Mouse (Mus musculus) embryonic fibroblast, embryonic 13.5 days (primary cell): ENCODE data around the gene Ccdc97. TPM values are rescaled to one million over a fixed set of nuclear protein-coding genes. Genes with fewer than 3 reads are reported as not detected.

Experiments used
- H3K27ac ChIP-seq: 2 replicates; pipeline ENCODE4 v1.5.1; 2012; ENCODE audit warnings: low read length, control low read depth, inconsistent platforms; ENCODE audit not compliant: insufficient read depth
- H3K4me1 ChIP-seq: 2 replicates; pipeline ENCODE4 v1.6.1; 2011; ENCODE audit warnings: low read length; ENCODE audit not compliant: control insufficient read depth, insufficient read depth
- H3K4me3 ChIP-seq: 2 replicates; pipeline ENCODE4 v1.5.1; 2011; ENCODE audit warnings: mild to moderate bottlenecking, control low read depth, low read length; ENCODE audit not compliant: insufficient read depth
- CTCF ChIP-seq: IDR thresholded peaks from 2 replicates; pipeline ENCODE4 v1.5.1; 2011; ENCODE audit warnings: mild to moderate bottlenecking, control low read depth, low read length, moderate library complexity, borderline replicate concordance; ENCODE audit not compliant: insufficient read depth
- POLR2A ChIP-seq: IDR thresholded peaks from 2 replicates; pipeline ENCODE4 v1.6.1; 2011; ENCODE audit warnings: low read depth, mild to moderate bottlenecking, control low read depth, low read length, moderate library complexity
- polyA plus RNA-seq: library from polyadenylated mRNA; stranded (reverse); fragments of >200 nt; gene quantifications from 2 replicates; pipeline ENCODE4 v1.2.4, GENCODE M21; 2011; ENCODE audit warnings: low read depth; ENCODE audit not compliant: missing spikeins, insufficient read length

The Ccdc97 gene
- polyA plus RNA-seq, 1 experiment: 32.0 TPM

- H3K4me1 ChIP-seq: no peaks in the 10 kb centered on the region
- TF ChIP-seq CTCF: no peak
- no peak for TF ChIP-seq POLR2A
These were observed 35.3 kb downstream of the Ccdc97 start for GRCm38 (mm10) chr7:25683474-25684180.

DNA sequence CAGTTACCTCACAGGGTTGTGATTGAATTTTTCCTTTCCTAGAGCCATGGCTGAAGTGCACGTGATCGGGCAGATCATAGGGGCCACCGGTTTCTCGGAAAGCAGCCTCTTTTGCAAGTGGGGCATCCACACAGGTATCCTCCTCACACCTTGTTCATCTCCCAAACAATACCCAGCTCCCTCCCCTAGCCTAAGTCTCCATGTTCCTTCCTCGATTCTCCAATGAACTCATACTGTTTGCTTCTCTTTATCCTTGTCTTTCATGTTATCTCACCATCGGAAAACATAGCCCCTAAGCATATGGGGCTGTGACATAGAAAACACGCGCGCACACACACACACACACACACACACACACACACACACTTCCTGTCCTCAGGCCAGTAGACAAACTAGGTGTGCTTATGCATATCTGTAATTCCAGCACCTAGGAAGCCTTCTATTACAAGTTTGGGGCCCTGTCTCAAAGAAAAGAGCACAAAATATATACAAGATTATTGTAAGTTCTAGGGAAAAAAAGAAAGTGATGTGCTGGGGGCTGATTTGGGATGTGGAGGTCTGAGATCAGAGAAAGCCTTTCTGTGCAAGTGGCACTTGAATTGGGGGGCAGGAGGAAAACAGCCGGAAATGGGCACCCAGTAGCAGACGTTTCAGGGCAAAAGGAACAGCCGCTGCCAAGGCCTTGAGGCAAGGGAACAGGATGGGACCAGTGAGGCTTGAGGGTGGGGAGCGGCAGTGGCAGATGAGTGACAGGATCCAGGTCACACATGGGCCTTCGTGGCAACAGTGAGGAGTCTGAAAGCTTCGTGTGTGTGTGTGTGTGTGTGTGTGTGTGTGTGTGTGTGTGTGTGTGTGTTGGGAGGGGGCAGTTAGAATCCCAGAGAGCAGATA, 37.3 kb downstream of the Ccdc97 start:
- no peaks in the 10 kb centered on the region for H3K4me1 ChIP-seq
- no peak overlapping the region for H3K4me3 ChIP-seq
- no peak overlapping the region for H3K27ac ChIP-seq
- TF ChIP-seq CTCF (no peak), POLR2A (no peak)

More at GRCm38 (mm10) chr7:25683474-25684180, 35.3 kb downstream of the Ccdc97 start:
- Histone ChIP-seq H3K4me3 (no peak overlapping the region), H3K27ac (no peak overlapping the region)

DNA sequence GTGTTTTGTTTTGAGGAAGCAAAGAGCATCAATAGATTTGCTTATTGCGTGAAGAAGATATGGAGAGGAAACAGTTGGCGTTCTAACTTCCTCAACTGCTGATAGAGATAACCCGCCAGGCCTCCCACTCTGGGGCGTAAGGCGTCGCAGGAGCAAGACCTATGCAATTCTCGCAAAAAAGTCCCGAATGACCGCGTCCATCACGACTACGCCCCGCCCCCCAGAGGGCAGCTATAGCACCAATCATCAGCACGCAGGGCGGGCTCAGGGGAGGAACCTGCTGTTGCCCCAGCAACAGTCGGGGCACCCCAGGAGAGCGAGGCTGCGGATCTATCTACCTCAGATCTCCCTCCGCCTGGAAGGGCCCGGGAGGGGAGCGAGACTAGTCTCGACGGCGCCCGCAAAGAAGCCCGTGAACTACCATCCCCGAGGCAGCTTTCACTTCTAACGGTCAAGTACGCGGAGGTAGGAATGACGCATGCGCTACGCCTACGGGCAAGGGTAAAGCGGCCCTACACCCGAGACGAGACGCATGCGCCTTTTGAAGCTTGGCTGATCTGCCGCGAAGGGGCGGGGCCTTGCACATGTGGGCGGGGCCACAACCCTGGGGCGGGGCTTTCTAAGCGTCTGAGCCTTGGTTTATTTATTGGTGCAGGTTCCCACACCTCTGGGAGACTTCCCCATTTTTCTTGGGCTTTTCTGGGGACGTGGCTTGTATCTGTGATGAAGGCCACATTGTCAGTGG, 38.2 kb downstream of the Ccdc97 start, which contains the start of gene B9d2:
TSS of gene B9d2 (plus strand) at position 267 of the 745 bp plus-strand sequence.
- TF ChIP-seq POLR2A (peak; percentile 72), CTCF (no peak)
- Histone ChIP-seq H3K4me1 (no peaks in the 10 kb centered on the region), H3K4me3 (peak within 1 kb of the TSS; percentile 60), H3K27ac (peak within 1 kb of the TSS; percentile 92)

DNA sequence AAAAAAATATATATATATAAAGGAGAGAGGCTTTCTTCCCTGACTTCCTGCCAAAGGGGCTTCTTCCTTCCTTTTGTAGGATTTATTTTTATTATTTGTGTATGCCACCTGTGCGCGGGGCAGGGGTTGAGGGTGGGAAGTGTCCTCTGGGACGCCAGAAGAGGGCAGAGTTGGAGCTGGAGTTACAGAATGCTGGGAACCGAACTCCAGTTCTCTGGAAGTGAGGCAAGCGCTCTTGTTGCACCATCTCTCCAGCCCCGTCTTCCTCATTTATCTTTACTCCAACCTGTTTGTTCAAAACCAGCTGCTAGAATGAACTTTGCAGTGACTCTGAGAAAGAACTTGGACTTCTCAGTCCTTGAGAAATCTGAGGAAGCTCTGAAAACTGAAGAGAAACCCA, 38.9 kb downstream of the Ccdc97 start:
- peak overlapping the region; percentile 51 for H3K27ac ChIP-seq
- H3K4me3 ChIP-seq: 0 out of 2 replicates have a peak overlapping the region, but pooled peaks have one; percentile 60
- TF ChIP-seq CTCF: no peak
- H3K4me1 ChIP-seq: no peaks in the 10 kb centered on the region

GRCm38 (mm10) chr7:25677013-25677412, 41.9 kb downstream of the Ccdc97 start:
- H3K4me3 ChIP-seq: no peak overlapping the region
- H3K27ac ChIP-seq: no peak overlapping the region
- no peaks in the 10 kb centered on the region for H3K4me1 ChIP-seq
- TF ChIP-seq POLR2A (no peak), CTCF (no peak)

DNA sequence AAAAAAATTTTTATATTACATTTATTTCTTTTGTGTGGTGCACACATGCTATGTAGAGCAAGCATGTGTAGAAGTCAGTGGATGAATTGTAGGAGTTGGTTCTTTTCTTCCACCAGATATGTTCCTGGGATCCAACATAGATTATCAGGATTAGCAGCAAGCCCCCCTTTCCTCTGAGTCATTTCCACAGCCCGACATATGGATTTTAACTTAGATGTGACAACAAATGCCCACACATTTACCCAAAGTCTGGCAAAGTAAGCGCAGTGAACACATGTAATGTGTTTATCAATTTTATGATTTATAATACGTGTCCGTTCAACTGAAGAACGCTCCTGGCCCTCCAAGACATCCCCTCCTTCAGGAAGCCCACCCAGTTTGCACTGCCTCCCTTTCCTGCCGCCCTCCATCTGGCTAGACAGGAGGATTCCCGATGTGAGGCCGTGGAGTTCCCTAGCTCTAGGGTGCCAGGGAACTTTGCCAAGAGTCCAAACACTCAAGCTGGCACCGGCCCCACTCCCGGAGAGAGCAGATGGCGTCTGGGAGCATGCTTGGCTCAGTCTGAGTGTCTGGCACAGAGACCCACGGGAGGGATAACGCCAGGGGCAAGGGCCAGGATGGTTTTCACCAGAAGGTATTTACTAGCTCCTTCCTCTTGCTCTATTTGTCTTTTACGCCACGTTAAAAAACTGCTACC, 42.7 kb downstream of the Ccdc97 start:
- Histone ChIP-seq H3K4me1 (no peaks in the 10 kb centered on the region), H3K27ac (no peak overlapping the region), H3K4me3 (no peak overlapping the region)
- no peak for TF ChIP-seq POLR2A
- TF ChIP-seq CTCF: no peak

GRCm38 (mm10) chr7:25675405-25675804, 43.5 kb downstream of the Ccdc97 start:
- TF ChIP-seq POLR2A (no peak), CTCF (no peak)
- Histone ChIP-seq H3K4me1 (no peaks in the 10 kb centered on the region), H3K27ac (no peak overlapping the region), H3K4me3 (no peak overlapping the region)

DNA sequence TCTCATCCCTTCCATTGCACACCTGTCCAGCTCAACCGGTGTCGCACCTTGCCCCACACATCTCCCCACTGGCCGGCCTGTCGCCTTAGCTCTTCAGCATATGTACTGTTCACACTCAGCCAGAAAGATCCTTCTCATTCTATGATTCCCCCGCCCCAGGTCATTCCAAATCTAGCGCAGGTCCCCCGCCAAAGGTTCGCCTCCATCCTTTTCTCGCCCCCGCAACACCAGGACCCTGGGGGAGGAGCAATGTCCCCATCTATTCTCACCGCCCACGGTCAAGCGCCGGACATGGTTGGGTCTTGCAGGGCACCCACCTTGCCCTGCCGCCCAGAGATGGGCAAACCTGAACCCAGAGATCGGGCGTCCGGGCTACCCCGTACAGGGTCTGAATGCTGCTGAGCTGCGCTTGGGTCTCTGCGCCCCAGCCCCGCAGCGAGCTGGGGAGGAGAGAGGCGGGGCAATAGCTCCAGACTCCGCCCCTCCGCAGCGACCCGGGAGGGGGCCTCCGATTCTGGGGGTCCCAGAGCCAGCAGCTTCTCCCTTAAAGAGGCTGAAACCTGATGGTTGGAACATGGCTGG, 44.1 kb downstream of the Ccdc97 start, which contains the start of gene Tmem91:
TSS of gene Tmem91 (minus strand) at position 448 of the 582 bp plus-strand sequence.
- no peak for TF ChIP-seq CTCF
- no peak for TF ChIP-seq POLR2A
- H3K27ac ChIP-seq: no peak within 1 kb of the TSS
- H3K4me3 ChIP-seq: peak within 1 kb of the TSS; percentile 21; the same call in 1 of the 2 replicates
- no peaks in the 10 kb centered on the region for H3K4me1 ChIP-seq
